Mouse (Mus musculus) mouse trophoblast stem cell (cell line): Measurements from ENCODE around the gene Ncl.

Experiments used
- in situ Hi-C, 2 experiments: fragments of 300-500 bp; cut with MseI, MboI; formaldehyde crosslinking; loops; 2 replicates in 1 of 2; 3 replicates in 1 of 2; pipeline ENCODE4 v1.15.1; 2025

The Ncl gene

DNA sequence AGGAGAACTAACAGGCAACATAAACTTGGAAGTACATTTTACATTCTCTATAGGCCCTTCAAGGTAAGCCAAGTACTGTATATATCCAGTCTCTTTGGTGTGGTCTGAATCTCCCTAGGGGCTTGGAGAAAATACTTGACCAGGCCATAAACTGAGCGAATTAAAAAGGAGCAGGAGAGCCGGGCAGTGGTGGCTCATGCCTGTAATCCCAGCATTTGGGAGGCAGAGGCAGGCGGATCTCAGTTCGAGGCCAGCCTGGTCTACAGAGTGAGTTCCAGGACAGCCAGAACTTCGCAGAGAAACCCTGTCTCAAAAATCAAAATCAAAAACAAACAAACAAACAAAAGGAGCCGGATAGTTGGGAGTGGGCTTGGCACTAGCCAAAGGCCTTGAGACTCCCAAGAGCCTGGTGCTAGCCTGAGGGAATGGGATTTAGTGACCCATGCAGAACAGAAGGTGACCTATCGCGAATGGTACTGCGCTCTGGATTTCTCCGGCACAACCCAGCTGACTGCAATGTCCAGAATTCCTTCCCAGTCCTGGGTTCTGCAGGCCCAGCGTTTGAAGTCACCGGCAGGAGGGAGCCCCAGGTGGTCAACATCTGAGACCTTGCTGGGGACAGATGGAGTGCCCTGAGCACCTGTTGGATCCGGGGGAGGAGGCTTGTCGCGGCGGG lies 46.0 kb downstream of the Ncl start:
- in situ Hi-C loops: no loop called here

DNA sequence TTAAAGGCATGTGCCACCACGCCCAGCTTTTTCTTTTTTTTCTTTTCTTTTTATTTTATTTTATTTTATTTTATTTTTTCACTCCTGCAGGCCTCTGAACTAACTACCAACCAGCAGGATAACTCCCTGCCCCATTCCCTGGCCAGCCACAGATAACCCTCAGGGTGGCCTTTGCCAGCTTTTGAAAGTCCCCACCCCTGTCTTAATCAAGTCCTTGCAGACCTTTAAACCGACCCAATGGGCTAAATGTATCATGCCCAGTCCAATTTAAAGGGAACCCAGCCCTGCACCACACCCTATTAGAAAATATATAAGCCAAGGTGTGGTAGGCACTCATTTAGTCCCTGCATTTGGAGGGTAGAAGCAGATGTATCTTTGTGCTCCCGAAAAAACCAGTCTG lies 46.9 kb downstream of the Ncl start:
- in situ Hi-C loops: no loop called here

DNA sequence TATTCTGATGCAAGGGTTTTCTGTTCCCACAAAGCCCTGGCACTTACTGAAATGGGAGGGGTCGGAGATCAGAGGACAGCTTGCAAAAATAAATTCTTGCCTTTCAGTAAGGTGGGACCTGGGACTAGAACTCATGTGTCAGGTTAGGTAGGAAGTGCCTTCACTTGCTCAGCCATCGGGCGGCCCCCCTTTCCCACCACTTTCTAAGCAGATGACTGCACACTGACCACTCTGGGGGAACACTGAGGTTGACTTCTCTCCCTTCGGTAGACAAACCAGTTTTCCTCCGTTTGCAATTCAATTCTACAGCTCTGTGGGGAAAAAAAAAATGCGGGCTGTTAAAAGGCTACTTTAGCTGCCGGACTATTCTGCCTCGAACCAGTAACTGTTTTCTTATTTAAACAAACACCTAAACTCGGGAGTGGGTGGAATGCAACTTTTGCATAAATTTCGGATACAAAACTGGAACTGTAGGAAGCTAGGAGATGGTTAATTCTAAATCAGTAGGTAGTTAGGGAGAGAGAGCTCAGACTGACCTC lies 47.7 kb downstream of the Ncl start:
- in situ Hi-C loops: no loop called here

DNA sequence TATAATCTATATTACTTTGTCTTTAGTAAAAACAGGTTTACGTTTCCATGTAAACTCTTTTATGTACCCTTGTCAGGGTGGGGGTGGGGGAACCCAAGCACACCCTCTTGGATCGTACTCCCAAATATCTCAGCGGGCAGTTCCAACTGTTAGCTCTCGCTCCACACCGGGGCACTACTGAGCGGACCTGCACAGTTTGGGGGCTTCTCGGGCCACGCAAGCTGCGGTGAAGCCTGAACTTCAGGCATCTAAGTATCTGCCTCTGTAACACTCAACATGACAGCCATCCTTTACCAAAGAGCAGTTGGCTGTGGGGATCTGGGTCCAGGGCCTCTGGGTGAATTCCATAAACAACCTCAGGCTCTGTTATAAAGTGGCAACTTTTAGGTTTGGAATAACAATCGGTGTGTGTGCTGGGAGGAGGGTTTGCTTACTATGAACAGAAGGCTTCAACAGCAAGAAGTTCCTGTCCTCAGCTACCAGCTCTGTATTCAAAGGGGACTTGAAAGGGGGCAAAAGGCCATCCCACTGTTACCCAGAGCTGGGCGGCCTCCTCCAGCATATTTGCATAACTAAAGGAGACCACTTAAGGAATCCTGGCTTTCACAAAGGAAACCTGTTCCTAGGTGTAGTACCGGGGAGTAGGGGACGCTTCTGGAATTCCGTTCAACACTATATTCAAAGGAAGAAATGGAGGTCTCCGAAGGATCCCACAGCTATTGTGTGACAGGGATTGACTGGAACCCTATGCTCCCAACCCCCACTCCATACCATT lies 48.5 kb downstream of the Ncl start:
- in situ Hi-C loops: no loop called here

DNA sequence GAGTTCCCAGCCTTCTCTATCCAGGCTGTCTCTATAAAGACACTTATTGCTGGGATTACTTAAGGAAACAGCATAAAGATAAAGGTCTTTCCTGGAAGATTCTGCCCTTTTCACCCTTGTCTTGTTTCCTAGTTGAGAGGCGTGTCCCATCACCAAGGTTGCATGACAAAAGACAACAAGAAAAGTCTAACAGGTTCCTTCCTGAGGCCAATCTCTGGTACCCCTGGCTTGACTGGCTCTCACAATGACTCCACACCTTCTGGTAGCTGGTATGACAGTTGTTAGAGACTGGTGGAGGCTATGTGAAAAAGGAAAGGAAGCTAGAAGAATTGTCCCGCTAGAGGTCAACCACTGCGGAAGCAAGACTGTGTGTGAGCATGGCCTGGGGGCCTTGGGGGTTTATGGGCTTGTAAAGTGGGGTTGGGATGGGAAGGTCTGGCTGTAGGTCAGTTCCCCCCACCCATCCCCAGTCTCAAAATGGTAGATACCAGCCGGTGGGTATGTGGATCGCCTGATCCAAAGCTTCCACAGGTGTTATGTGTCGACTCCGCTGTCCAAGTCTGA lies 49.8 kb downstream of the Ncl start:
- in situ Hi-C loops: no loop called here

DNA sequence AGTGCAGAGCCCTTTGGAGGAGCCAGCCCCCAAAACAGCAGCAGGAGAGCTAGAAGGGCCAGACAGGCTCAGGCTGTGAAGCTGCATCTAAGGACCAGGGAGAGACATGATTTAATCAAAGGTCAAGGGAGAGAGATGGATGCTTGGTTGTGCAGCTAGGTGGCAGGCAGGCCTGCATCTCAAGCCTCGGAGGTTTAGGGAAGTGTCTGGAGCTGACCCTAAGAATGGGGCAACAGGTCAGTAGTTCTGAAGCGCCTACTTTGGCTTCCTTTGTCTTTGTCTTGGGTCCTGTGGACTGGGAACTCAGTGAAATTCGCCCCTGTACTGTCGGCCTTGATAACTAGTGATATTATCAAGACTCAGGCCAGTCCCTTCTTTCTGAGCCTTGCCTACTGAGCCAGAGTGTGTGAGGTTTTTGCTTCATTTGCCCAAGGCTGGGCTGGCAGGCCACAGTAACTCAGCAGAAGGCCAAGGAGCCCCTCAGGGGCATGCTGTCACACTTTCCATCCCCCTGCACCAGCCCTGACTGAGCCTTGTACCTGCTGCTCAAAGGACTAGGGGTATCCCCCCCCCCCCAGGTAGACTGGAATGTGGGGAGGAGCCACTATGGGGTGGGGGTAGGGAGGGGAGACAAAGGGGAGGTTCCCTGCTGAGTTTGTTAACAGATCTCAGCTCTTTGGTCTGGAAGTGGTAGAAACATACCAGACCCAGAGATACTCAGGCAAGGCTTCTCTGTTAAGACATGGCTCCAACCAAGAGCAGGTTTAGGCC lies 51.1 kb downstream of the Ncl start:
- in situ Hi-C loops: no loop called here

DNA sequence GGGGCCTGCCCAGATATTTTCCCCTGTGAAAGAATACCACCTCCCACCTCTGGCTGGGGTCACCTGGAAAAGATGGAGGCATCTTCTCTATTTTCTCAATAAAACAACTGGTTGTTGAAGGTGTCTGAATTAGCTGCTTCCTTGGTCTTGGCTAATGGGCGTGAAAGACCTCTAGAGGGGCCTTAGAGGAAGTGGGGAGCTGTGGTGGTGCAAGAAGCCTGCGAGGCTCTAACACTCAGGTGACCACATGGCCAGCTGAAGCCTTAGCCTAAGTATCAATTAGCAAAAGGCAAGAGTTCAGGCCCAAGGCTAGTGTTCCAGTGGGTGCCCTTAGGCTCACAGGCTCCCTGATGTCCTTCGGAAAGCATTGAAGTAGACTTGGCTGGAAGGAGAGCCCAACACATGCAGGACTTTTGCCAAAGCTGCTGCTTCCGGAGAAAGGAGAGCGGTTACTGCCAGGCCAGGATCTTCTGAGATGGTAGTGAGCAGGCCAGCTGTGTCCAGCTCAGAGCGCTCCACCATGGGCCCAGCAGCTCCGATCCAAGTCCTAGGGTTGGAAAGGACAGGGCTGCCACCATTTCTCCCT lies 51.9 kb downstream of the Ncl start:
- in situ Hi-C loops: no loop called here

DNA sequence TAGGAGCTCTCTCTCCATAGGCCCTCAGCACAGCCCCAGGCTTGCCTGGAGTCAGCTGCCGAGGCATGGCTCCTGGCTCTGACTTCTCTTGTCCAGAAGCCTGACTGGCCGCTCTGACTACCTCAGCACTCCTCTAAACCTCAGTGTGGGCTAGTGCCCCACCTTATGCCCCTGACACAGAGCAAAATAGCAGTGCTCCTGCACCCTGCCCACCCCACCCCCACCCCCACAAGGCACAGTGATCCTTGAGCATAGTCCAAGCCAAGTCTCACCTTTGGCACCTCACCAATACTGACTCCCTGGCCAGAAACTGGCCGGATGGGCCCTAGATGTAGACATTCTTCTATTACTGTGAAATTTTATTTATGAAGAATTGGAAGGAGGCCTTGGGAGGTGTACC lies 52.5 kb downstream of the Ncl start:
- in situ Hi-C loops: no loop called here

DNA sequence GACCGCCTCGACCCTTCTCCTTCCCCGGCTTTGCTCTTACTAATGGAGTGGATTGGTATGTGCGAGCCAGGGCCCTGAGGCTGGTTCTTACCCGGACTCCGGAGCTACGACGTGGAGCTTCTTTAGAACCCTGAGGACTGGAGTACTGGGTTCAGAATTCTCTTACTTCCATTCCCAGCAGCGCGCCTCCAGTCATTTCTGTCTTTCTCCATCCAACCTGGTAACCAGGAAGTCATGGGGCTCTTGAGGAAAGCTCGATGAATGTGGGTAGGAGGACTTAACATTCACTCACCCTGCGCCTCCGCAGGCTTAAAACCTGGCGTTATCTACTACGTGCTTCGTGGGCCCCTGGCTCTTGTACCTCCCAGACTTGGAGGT lies 55.3 kb downstream of the Ncl start:
- in situ Hi-C loops: no loop called here

DNA sequence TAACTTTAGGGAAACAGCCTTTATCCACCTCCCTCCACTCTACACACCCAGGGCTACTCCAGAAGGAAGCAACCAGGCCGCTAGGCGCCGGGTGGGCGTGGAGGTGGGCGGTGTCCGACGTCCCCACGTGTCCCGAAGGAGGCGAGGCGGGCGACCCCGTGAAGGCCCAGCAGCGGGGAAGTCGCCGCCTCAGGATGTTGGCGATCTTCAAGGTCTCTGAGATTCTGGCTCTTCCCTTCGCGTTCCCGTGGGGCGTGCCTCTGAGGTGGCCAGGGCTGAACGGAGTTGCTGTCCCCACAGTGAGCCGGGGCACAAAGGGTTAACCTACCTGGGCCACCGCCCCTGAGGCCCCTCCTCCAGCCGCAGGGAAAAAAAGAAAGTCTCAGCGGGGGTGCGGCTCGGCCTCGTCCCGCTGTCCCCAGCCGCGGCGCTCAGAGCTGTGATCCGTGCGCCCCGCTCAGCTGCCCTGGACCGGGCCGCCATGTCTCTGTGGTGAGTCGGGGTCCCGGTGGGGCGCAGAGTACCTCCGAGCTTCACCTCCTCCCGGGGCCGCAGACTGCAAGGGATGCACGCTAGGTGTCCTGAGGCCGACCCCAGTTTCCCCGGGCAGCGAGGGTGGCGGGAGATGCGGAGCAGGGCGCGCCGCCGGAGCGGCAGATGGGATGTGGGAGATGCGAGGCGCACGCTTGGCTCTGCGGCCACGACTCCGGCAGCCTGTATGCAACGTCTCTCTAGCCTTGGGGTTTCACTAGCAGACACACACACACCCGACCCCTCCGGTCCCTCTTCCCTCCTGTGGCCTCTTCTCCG lies 55.9 kb downstream of the Ncl start:
- in situ Hi-C loops: no loop called here

DNA sequence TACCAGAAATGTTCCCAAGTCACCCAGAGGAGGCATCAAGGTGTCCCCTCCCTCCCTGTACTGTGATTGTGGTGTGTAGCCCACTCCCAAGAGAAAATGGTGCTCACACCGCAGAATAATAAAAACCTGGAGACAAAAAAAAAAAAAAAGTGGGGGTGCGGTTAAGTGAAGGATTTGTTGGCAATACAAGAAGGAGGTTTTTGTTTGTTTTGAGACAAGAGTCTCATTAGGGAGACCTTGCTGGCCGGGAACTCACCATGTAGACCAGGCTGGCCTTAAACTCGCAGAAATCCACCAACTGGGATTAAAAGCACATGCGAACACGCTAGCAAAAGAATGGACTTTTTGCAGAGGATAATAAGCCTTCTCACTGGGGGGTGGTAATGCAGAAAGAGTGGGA lies 56.7 kb downstream of the Ncl start, which contains the start of gene B3gnt7:
TSS of gene B3gnt7 (plus strand) at position 301 of the 400 bp plus-strand sequence.
- in situ Hi-C loops: no loop called here

DNA sequence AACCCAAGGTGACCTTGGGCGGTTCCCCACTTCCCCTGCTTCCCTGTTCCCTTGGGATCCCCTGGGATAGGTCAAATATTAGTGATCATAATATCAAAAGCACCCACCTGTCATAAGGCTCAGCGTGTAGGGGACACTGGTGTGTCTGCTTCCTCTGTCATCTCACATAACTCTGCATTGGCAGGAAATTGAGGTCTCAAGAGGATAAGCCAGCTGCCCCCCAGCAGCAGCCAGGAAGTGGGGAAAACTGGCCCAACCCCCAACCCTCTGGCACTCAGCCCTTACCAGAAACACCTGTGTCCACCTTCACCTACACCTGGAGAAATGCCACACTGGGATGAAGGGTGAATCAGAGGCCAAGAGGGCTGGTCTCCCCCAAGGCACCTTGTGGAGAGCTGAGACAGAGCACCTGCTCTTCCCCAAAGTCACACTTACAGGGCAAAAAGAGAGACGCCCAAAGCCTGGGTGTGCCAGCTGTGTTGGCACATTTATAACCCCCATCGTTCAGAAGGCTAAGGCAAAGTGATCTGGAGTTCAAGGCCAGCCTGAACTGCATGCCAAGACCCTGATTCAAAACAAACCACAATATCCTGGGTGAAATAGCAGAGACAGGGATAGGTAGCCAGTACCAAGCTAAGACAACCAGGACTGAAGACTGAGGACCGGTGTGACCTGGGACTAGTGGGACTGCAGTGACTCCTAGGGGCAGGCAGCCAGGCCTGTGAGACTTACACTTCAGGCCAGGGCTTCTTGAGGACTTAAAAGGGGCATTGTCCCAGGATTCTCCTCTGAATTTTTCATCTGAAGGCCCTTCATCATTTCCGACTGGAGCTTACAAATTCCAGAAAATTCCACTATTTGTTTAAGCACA lies 57.7 kb downstream of the Ncl start:
- in situ Hi-C loops: no loop called here

DNA sequence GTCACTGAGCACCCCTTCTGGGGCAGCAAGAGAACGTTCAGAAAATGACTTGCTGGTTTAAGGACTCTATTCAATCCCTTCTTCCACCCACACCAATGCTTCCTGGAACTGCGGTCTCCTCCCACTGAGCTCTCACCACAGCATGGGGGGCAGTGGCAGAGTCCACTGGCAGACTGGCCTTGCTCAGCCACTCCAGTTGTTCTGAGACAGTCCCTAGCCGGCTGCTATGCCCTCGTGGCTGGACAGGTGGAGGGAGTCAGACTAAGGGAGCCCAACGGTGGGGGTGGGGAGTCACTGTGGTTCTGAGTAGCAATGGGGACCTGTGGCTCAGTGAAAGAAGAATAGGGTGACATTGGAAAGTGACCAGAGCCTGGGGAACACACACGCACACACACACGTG lies 58.5 kb downstream of the Ncl start:
- in situ Hi-C loops: no loop called here

DNA sequence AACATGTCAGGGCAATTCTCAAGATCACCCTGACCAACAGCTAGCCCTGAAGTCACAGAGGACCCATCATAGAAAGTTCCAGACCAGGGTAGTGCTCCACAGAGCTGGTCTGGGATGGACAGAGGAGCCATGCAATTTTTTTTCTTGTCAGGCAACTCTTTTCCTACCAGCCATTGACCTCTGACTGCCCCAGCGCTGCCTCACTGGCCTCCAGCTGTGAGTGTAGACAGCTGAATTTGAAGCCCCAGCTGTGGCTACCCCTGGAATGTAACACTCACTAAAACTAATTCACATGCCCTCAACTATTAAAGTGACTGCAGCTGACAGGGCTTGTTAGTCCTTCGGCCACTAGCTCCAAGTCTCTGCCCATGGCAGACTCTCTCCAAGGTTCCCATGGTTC lies 59.1 kb downstream of the Ncl start:
- in situ Hi-C loops: no loop called here
